Mouse (Mus musculus) lung, postnatal 25 days (tissue): ENCODE measurements around the gene Ncoa3.
"Not testable (repeated sequence)": the region's sequence is repeated elsewhere in the genome, so short reads cannot be mapped to it uniquely, and the experiment has no call there.

ENCODE experiments used
- DNase-seq: peaks from one replicate; pipeline ENCODE4 v3.0.0; 2022; ENCODE audit warnings: low spot score

Ncoa3 gene

DNA sequence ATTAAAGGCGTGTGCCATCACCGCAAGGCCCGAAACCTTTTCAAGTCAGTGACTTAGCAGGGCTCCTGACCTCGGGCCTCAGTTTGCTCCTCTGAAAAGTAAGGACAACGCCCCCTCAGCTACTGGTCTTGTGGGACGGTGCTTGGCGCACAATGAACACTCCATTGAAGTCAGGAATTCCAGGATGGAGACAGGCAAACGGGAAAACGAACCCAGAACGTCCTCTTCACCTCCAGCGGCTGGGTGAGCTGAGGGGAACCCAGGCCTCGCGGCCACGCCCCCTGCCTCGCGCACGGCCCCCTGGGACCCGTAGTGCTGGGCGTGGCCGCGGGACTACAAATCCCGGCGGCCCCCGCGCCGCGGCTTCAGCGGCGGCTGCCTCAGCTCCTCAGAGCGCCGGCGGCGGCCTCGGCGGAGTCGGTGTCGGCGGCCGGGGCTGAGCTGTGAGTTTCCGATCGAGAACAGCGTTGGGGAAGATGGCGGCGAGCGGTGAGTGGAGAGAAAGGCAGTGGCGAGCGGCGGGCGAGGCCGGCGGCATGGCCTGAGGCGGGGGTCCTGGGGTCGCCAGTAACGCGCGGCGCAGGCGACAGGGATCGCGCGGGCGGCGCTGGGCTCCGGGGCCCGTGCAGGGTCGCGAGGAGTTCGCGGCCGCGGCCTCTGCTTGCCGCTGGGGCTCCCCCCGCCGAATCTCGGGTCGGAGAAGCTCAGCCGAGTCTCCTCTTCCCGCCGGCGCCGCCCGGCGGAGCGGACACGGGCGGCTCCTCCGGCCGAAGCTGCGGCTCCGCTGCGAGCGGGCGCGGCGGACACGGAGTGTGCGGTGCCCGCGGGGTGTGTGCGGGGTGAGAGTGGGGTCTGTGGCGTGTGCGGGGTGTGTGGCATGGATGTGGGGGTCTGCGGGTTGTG is at the start of gene Ncoa3:
Gene Ncoa3, plus strand, starts transcription at position 367 of the 903 bp plus-strand sequence.
- peak; percentile 92 for DNase-seq

DNA sequence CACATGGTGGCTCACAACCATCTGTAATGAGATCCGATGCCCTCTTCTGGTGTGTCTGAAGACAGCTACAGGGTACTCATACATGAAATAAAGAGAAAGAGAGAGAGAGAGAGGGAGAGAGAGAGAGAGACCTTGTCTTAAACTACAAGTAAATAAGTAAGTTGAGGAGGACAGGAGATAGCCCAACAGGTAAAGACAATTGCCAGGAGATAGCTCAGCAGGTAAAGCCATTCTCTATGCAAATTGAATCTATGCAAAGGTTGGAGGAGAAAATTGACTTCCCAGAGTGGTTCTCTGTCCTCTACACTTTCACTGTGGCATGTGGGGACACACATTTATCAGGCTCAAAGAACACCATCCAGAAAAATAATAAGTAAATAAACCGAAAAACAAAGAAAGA is 49.3 kb upstream of the Ncoa3 start:
- DNase-seq = no peak

DNA sequence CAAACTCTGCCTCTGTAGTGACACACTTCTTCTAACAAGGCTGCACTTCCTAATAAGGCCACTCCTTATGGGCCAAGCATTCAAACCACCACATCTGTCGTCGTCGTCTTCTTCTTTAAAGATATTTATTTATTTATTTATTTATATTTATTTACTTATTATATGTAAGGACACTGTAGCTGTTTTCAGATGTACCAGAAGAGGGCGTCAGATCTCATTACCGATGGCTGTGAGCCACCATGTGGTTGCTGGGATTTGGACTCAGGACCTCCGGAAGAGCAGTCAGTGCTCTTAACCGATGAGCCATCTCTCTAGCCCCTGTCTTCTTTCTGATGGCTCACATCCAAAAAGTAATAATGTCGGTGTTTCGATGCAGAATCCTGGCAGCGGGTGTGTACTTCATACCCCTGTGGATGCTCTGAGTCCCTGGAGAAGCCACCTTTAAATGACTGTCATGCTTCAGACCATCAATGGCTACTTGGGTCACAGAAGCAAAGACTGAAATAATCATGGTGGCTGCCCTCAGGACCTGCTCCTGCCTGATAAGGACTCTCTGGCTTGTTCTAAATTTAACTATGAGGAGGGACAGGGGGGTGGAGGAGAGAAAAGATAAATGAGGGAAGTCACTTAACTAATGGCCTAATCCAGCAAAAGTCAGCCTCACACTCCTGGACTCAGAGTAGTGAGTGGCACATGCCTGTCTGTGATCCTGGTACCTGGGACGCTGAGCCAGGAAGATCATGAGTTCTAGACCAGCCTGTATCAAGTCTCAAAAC is 47.7 kb upstream of the Ncoa3 start:
- DNase-seq = no peak

DNA sequence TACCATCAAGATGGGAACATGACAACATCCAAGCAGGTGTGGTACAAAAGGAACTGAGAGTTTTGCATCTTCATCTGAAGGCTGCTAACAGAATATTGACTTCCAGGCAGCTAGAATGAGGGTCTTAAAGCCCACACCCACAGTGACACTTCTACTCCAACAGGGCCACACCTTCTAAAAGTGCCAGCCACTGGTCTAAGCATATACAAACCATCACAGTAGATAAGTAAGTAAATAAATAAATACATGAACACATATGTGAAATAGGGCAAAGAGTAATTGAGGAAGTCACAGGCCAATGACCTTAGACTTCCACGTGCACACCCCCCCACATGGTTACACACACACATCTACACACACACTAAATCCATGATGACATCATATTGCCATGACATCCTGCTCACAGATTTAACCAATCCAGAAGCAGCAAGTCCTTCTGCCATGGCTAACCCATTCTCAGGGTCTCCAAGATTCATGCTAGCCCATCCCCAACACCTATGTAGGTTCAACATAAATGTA is 46.3 kb upstream of the Ncoa3 start:
- DNase-seq = no peak

DNA sequence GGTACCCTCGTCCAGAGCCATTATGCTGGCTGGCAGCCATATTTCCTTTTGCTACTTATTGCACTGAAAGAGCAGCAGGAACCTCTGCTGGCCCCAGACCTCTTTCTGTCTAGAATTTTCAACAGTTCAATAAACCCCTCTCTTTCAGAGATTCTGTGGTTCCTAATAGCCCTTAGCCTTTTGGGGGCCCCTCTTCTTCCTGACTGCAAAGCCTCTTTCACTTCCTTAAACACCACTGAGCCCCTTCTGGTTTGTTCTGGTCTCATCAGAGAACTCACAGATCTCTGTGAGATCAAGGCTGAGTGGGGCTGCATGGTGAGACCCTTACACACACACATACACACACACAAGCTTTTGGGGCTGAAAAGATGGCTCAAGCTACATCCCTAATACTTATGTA is 44.4 kb upstream of the Ncoa3 start:
- DNase-seq = no peak

DNA sequence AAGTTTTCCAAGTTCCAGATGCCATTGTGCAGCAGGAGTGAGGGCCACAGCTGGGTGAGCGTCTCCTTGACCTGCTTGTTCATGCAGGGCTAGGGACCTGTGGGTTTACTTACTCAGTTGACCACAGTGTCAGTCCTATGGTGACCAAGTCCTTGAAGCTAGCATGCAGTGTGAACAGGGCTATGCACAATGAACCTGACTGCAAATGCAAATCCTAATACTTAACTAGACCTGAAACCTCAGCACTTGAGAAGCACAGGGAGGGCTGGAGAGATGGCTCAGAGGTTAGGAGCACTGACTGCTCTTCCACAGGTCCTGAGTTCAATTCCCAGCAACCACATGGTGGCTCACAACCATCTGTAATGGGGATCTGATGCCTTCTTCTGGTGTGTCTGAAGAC is 43.7 kb upstream of the Ncoa3 start:
- DNase-seq = not testable (repeated sequence)

DNA sequence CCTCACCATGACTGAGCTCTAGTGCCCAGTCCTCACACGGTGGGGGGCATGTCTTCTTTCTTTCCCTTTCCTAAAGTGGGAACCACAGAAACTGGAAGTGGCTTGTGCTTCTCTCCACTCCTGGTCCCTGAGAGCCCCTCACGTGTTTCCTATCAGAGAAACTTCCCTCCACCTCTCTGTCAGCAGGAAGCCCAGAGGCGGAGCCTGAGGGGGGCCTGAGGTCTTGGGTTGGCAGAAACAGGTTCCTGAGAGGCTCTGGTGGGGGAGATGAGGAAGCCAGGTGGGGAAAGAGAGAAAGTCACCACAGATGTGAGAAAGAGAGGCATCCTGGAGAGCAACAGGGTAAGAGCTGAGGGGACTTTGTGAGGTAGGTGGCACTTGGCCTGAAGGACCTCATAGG is 42.7 kb upstream of the Ncoa3 start:
- no peak for DNase-seq

DNA sequence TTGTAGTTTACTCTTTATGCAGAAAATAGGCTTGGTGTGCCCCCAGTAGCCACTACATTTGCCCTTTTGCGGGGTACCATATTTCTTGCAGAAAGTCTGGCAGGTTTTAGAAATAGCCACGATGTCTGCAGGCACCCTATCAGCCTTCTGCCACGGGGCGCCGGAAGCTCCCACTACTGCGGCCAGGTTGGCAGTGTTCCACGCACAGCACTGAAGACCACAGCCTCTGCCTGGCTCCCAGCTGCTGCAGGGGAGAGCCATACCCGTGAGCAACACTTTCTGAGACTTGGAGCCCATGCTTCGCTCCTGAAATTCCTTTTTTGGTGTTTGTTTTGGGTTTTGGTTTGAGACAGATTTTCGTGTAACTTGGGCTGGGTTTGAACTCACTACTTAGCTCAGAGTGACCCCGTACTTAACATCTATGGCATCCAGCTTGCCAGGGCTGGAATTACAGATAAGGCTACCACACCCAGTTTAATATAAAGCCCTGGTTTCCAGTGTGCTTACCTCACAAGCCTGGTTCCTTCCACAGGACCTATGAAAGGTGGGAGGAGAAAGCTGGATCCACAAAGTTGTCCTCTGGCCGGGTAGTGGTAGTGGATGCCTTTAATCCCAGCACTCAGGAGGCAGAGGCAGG is 40.9 kb upstream of the Ncoa3 start:
- DNase-seq = no peak

DNA sequence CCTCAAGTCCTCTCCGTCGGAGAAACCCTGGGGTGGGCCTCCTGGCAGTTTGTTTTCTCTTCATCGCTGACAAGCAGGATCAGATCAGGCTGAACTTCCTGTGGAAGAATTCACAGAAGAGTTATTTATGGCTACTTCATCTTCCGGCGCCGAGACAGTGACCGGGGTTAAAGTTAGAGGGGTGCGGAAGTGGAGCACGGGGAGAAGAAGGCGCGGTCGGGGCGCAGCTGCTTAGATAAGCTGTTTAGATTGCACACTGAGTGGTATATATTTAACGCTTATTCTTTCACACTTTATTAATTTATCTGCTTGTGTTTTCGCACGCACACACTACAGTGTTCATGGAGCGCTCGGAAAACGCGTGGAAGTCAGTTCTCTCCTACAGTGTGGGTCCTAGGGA is 37.6 kb upstream of the Ncoa3 start:
- DNase-seq = peak; percentile 80

DNA sequence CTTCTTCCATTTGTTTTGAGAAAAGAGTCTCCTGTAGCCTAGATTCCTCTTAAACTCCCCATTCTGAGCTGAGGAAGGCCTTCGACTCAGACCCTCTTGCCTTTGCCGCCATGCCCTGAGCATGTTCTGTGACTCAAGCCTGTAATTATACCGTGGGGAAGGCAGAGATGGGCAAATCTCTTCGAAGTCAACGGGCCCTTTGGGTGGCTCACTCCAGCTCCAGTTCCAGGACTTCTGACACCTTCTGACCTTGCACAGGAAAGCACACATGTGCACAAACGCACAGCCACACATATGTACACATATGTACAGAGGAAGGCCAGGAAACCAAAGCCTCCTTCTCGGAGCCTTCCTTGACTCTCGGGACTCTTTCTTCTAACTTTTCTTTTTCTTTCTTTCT is 37.0 kb upstream of the Ncoa3 start:
- DNase-seq = no peak

DNA sequence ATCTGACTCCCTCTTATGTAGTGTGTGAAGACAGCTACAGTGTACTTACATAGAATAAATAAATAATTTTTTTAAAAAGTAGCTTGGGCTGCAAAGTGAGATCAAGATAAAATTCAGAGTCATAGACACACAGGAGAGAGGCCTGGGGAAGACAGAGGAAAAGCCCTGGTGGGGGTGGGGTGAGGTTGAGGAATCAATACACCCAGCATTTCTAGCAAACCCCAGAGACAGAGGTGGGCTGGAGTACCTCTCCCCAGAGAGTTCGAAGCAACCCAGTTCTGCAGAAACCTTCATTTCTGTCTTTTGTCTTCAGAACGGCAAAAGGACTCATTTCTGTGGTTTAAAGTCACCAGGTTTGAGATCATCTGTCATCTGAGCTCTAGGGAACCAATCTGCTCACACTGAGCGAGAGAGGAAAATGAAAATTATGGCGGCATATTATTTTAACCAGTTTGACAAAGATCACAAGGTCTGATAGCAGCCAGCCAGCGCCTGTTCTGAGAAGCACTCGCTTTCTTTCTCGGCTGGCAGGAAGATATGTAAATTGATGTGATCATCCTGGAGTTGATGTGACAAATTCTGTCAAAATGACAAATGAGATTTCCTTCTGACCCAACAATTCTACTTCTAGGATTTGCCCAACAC is 36.2 kb upstream of the Ncoa3 start:
- DNase-seq = no peak

DNA sequence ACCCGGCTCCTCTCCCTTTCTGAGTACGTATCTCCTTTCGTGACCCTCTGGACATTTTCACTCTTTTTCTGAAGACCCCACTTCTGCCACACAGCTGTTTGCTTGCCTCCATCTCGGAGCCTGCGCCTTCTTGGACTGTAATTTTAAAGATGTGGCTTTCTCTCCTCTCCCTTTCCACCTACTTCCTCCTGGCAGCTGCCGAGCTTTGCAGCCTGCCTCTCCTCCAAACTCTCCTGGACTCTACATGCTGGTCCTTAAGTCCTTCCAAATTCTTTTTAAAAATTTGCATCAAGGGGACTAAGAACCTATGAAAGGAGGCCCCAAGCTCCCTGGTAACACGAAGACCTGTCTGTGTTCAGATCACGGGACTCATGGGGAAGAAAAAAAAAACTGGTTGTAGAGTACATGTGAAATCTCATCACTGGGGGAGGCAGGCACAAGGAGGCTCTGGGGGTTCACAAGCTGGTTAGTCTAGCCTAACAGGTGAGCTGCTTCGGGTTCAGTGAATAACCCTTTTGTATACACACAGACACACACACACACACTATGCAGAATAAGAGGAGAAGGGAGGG is 35.1 kb upstream of the Ncoa3 start:
- DNase-seq = no peak

DNA sequence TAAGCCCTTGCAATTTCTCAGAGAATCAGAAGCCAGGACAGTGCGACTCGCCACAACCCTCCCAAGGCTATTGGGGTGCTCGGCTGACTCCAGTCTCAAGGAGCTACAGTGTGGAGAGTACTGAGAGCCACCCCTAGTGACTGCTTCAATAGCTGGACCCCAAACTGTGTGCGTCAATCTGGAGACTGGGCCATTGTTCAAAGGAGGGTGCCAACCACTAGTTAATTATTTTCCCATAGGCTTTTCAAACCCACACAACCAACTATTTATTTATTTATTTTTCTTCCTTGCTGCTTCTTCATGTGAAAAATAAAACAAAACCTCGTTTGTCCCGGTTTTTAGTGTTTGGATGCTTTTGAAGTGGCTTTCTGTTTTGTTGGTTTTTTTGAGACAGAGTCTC is 33.9 kb upstream of the Ncoa3 start:
- no peak for DNase-seq

DNA sequence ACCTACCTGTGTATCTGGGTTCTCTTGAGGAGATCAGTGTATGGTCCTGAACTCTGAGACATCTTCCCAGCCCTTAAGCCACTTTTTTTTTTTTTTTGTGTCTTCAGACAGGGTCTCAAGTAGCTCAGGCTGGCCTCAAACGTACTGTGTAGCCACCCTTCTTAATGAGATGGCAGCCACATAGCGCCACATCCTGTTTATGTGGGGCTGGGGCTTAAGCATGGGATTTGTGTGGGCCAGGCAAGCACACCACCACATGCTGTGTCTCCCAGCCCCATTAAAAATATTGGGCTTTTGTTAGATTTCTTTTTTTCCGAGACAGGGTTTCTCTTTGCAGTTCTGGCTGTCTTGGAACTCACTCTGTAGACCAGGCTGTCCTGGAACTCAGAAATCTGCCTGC is 31.7 kb upstream of the Ncoa3 start:
- DNase-seq = no peak

DNA sequence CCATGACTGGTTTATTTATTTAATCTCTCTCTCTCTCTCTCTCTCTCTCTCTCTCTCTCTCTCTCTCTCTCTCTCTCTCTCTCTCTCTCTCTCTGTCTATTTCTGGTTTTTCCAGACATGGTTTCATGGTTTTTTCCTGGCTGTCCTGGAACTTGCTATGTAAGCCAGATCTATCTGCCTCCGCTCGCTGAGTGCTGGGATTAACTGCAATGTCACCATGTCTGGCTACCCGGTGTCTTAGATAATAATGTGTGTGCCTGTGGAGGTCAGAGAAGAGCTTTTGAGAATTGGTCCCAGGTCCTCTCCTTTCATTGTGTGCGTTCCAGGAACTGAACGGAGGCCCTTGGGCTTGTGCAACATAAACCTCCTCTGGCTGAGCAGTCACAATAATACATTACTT is 29.6 kb upstream of the Ncoa3 start:
- no peak for DNase-seq

DNA sequence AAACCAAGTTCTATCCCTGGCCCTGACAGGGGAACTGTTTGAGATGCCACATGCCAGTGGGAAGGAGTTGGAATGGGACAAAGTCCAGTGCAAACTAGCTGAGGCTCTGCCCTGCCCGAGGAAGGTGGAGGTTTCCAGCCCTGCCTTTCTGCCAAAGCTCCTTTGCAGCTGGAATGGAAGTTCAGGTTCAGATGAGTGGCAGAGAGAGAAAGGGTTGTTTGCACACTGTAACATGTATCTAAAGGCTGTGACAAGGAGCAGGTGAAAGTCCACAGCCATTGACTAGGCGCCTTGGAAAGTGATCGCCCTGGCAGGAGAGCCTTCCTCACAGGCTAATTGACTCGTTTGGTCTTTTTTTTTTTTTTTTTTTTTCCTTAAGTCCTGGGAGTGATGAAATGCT is 28.3 kb upstream of the Ncoa3 start:
- no peak for DNase-seq

DNA sequence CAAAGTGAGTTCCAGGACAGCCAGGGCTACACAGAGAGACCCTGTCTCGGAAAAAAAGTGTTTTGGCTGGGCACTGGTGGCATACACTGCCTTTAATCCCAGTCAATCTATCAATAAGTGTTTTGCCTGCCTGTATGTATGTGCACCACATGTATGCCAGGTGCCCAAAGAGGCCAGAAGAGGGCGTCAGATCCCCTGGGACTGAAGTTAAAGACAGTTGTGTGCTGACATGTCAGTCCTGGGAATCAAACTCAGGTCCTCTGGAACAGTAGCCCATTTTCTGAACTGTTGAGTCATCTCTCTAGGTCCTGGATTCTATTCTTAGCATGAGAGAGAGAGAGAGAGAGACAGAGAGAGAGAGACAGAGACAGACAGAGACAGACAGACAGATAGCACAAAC is 25.4 kb upstream of the Ncoa3 start:
- no peak for DNase-seq

DNA sequence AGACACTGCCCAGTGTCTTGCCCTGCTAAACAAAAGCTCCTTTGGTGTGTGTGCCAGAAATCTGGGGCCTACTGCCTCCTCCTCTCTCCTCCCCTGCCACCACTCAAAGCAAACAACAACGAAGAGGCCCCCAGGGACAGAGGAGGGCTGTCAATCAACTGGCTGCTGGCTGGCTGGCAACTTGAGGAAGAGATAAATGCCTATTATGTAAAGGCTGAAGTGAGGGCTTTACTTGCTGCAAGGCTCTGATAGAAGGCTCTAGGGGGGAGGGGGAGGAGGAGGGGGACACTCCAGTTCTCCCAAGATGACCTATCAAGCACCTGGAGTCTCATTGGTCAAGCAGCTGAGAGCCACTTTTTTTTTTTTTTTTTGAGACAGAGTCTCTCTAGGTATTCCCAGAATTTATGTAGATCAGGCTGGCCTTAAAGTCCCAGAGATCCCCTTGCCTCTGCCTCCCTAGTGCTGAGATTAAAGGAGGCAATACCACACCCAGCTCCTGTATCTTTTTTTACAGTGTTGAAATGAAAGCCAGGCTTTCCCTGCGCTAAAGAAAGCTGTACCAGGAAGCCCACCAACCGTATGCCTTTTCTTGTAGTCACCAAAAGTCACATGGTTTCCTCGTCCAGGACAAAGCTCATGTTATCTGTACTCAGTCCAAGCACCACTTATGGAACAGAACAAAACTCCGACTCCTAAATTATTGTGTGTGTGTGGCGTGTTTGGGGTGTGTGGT is 24.4 kb upstream of the Ncoa3 start:
- DNase-seq = peak; percentile 57

DNA sequence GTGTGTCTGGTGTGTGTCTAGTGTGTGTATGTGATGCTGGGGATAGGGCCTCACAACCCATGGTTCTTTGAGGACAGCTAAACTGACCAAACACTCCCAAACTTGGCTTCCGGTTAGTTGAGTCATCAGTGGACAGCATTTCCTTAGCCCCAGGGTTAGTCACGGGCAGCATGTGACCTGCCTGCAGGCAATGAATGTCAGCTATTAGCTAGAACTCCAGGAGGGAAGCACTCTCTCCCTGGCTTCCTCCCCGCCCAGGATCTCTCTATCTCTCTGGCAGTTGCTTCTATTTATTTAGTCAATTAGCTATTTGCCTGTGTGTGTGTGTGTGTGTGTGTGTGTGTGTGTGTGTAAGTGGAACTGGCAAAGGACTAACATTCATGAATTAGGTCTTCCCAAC is 23.6 kb upstream of the Ncoa3 start:
- peak; percentile 60 for DNase-seq

DNA sequence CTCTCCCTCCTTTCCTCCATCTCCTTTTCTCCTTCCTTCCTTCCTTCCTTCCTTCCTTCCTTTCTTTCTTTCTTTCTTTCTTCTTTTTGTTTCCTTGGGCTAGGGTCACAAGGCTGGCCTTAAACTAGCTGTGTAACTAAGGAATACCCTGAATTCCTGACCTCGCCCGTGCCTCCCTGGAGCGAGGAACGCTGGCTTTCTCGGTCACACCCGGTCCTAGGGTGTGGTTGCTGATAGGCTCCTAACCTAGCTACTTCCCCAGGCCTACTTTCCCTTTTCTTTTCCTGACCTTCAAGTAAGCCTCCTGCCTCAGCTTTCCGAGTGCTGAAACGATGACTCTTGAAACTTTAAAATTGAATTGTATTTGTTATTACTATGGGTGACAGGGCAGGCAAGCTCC is 23.0 kb upstream of the Ncoa3 start:
- DNase-seq = no peak

DNA sequence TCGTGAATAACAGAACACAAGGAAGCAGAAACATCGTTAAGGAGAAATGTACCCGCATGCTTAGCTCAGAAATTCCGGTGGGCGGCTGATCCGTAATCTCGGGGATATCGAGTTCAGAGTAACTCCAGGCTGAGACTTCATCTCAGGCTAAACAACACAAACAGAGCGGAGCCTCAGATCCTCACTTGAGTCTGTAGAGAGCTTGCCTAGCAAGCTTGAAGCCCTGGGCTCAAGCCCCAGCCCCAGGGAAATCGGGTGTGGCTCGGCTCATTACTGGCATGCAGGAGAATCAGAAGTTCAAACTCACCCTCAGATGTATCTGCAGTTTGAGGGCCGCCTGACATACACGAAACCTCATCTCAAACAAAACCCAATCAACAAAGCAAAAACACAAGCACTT is 22.5 kb upstream of the Ncoa3 start:
- no peak for DNase-seq
